In the genomic region with DNA sequence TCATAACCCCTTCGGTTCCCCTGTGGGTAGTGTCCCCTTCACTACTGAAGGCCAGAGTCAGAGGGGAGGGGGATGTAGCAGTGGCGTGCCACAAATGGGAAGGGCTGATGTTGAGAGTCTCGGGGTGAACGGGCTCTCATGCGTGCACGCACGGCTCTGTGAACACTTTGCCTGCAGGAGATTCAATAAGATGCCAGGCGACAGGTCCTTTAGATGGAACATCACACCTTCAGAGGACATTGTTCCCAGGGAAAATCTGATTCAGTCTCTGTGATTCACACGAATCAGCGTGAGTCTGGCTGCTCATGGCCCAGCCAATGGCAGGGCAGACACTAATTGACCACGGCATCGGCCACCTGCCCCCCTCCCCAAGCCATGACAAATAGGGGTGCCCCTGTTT, we compare ENCODE assay signal across 20 mouse cellular contexts. TPM values are rescaled to one million over a fixed set of nuclear protein-coding genes. Genes with fewer than 3 reads are reported as not detected.
"Had no signal": no experiment of that assay in that cellular context is flagged by ENCODE, and none has a peak within 500 bp of the region (broad histone marks: within the 10 kb centered on the region; RNA-seq: fewer than 3 reads in every experiment).

No protein-coding gene starts in this region.

- DNase-seq: lung, adult 18-20 months; lung, embryonic 14.5 days; lung, postnatal 10 days; lung, postnatal 4 days; midbrain, embryonic 14.5 days; right cerebral cortex, postnatal 14 days; thymus, adult 2 months; thymus, postnatal 25 days; thymus, postnatal 4 days had no signal

- H3K27ac ChIP-seq: midbrain, embryonic 12.5 days; neural tube, embryonic 13.5 days; neural tube, embryonic 15.5 days; stomach, embryonic 15.5 days; stomach, postnatal 0 days had no signal

- H3K27me3 ChIP-seq: neural tube, embryonic 13.5 days; neural tube, embryonic 15.5 days; stomach, embryonic 15.5 days had no signal

- H3K4me3 ChIP-seq: midbrain, embryonic 12.5 days; myocyte; neural tube, embryonic 13.5 days; neural tube, embryonic 15.5 days; stomach, embryonic 15.5 days had no signal

- H3K9ac ChIP-seq: lung, embryonic 14.5 days; midbrain, embryonic 12.5 days; neural tube, embryonic 13.5 days; neural tube, embryonic 15.5 days; stomach, embryonic 15.5 days had no signal

- H3K4me2 ChIP-seq: lung, embryonic 14.5 days; midbrain, embryonic 12.5 days; neural tube, embryonic 13.5 days; neural tube, embryonic 15.5 days; stomach, embryonic 15.5 days had no signal

- ATAC-seq: midbrain, embryonic 16.5 days had no signal

- H3K9me3 ChIP-seq: midbrain, embryonic 12.5 days; neural tube, embryonic 13.5 days; neural tube, embryonic 15.5 days; stomach, embryonic 15.5 days had no signal

- H3K36me3 ChIP-seq: midbrain, embryonic 12.5 days; neural tube, embryonic 13.5 days; neural tube, embryonic 15.5 days; stomach, embryonic 15.5 days had no signal

- H3K4me1 ChIP-seq: midbrain, embryonic 12.5 days; neural tube, embryonic 13.5 days; neural tube, embryonic 15.5 days; stomach, embryonic 15.5 days had no signal

RNA-seq across cellular contexts. Expression of gene Cacna1i, which starts 17.1 kb away (rescaled TPM):
- total RNA-seq: megakaryocyte, adult 5-6 weeks; megakaryocyte-erythroid progenitor cell, adult 5-6 weeks had no signal
- polyA plus RNA-seq: liver, embryonic 16.5 days; lung, embryonic 14.5 days; lung, embryonic 16.5 days; stomach, postnatal 0 days had no signal
